Mouse (Mus musculus) heart, postnatal 0 days (tissue): ENCODE measurements around the gene Myo3b. TPM values are rescaled to one million over a fixed set of nuclear protein-coding genes. Genes with fewer than 3 reads are reported as not detected.
A peak's percentile ranks its signal among the peaks of the same experiment; 100 is the strongest.

Experiments used
- ATAC-seq: fragments of 200-750 bp; cut with Nextera tagmentation; 2 replicates; pipeline ENCODE4 v1.8.0; 2017; ENCODE audit warnings: low read depth, moderate number of reproducible peaks, moderate library complexity; ENCODE audit not compliant: insufficient read depth
- DNase-seq: peaks from one replicate; pipeline ENCODE4 v3.0.0-alpha.2; 2016; ENCODE audit warnings: low spot score
- H3K27ac ChIP-seq: fragments of 300-500 bp; sonication (generic); 2 replicates; pipeline ENCODE4 v1.5.1; 2014; ENCODE audit warnings: low read depth, mild to moderate bottlenecking
- H3K27me3 ChIP-seq: fragments of 300-500 bp; sonication (generic); 2 replicates; pipeline ENCODE4 v1.6.1; 2014; ENCODE audit warnings: low read length, mixed read lengths; ENCODE audit not compliant: control insufficient read depth, insufficient read depth
- H3K36me3 ChIP-seq: fragments of 300-500 bp; sonication (generic); replicated peaks from 2 replicates; pipeline ENCODE4 v1.6.1; 2014; ENCODE audit warnings: low read length, mixed read lengths; ENCODE audit not compliant: control insufficient read depth, insufficient read depth
- H3K4me1 ChIP-seq: fragments of 300-500 bp; sonication (generic); 2 replicates; pipeline ENCODE4 v1.6.1; 2014; ENCODE audit warnings: antibody characterized with exemption; ENCODE audit not compliant: control insufficient read depth, insufficient read depth
- H3K4me2 ChIP-seq: fragments of 300-500 bp; sonication (generic); 2 replicates; pipeline ENCODE4 v1.6.1; 2014; ENCODE audit warnings: low read depth, mild to moderate bottlenecking, low read length, moderate library complexity
- H3K4me3 ChIP-seq: fragments of 300-500 bp; sonication (generic); 2 replicates; pipeline ENCODE4 v1.5.1; 2014; ENCODE audit warnings: low read depth, low read length
- H3K9ac ChIP-seq: fragments of 300-500 bp; sonication (generic); replicated peaks from 2 replicates; pipeline ENCODE4 v1.6.1; 2014; ENCODE audit warnings: low read depth, low read length, mixed read lengths
- H3K9me3 ChIP-seq: fragments of 300-500 bp; sonication (generic); replicated peaks from 2 replicates; pipeline ENCODE4 v1.6.1; 2016; ENCODE audit warnings: low read length; ENCODE audit not compliant: control insufficient read depth
- CTCF ChIP-seq: IDR thresholded peaks from 2 replicates; pipeline ENCODE4 v1.5.1; 2016; ENCODE audit warnings: antibody characterized with exemption, control low read depth, low read depth
- EP300 ChIP-seq: IDR thresholded peaks from 2 replicates; pipeline ENCODE4 v1.6.1; 2016; ENCODE audit warnings: antibody characterized with exemption, low read depth
- WGBS: fragments of 180-500 bp; shearing (Covaris S2); extraction: QIAGEN DNeasy Blood & Tissue Kit; methylation state at CpG from one replicate; pipeline ENCODE4 v1.1.7; 2014; 5-methylcytosine and 5-hydroxymethylcytosine counted together
- polyA plus RNA-seq: library from polyadenylated mRNA; unstranded; fragments of >200 nt; fragmentation: Nextera tagmentation; extraction: Ambion mirVana; gene quantifications from 2 replicates; pipeline ENCODE4 v1.2.1, GENCODE M21; 2015
- total RNA-seq: library from RNA; depleted of rRNA; stranded (reverse); fragments of >200 nt; gene quantifications from 2 replicates; pipeline ENCODE4 v1.2.3, GENCODE M21; 2014; ENCODE audit warnings: low replicate concordance

Gene Myo3b
- total and polyA plus RNA-seq, 2 experiments from 2014 or later = 0.04 to 0.15 TPM

GRCm38 (mm10) chr2:70025711-70026110, 13.2 kb upstream of the Myo3b start:
- Histone ChIP-seq H3K9ac (no peak overlapping the region), H3K36me3 (peaks cover 29% of the 10 kb centered on the region), H3K4me2 (no peak overlapping the region), H3K4me1 (no peaks in the 10 kb centered on the region), H3K27me3 (no peaks in the 10 kb centered on the region), H3K9me3 (peaks cover 6% of the 10 kb centered on the region; the same call in 1 of the 2 replicates), H3K4me3 (no peak overlapping the region), H3K27ac (no peak overlapping the region)
- 87% methylated on average over 5 of the region's 5 CpGs for WGBS
- ATAC-seq (no peak), DNase-seq (no peak)
- TF ChIP-seq EP300 (no peak), CTCF (no peak)

- TF ChIP-seq CTCF (no peak), EP300 (no peak)
- peaks cover 6% of the 10 kb centered on the region; the same call in 1 of the 2 replicates for H3K9me3 ChIP-seq
- ATAC-seq (no peak), DNase-seq (no peak)
- no peak overlapping the region for H3K27ac ChIP-seq
- no peaks in the 10 kb centered on the region for H3K27me3 ChIP-seq
- WGBS = 74% methylated on average over 2 of the region's 2 CpGs
- no peak overlapping the region for H3K4me3 ChIP-seq
- H3K9ac ChIP-seq = no peak overlapping the region
- no peaks in the 10 kb centered on the region for H3K4me1 ChIP-seq
- H3K4me2 ChIP-seq = no peak overlapping the region
- H3K36me3 ChIP-seq = no peaks in the 10 kb centered on the region
Measured at GRCm38 (mm10) chr2:70031472-70031871, 7.5 kb upstream of the Myo3b start.

DNA sequence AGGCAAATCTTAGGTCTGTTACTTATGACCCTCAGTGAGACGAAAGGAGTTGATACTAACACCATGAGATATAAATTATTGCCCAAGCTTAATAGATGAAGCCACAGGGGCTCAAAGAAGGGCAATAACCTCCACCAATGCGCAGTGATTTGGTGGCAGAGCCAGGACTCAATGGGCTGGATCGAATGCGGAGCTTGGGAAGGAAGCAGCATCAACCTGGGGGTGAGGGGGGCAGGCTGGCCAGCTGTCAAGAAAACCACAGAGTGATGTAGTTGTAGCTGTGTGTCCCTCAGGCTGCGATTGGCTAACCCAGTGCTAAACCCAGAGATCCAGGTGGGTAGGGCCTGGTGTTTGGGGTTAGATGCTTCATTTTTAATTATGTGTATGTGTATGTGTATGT, 4.0 kb upstream of the Myo3b start:
- no peak for ATAC-seq
- no peaks in the 10 kb centered on the region for H3K36me3 ChIP-seq
- H3K9me3 ChIP-seq = no peaks in the 10 kb centered on the region
- H3K4me1 ChIP-seq = no peaks in the 10 kb centered on the region
- no peak for TF ChIP-seq CTCF
- no peak for TF ChIP-seq EP300
- no peak overlapping the region for H3K9ac ChIP-seq
- no peak for DNase-seq
- H3K27ac ChIP-seq = no peak overlapping the region
- 73% methylated on average over 5 of the region's 5 CpGs for WGBS
- H3K4me2 ChIP-seq = no peak overlapping the region
- H3K27me3 ChIP-seq = no peaks in the 10 kb centered on the region
- no peak overlapping the region for H3K4me3 ChIP-seq

- Histone ChIP-seq H3K27me3 (no peaks in the 10 kb centered on the region), H3K27ac (no peak overlapping the region), H3K4me3 (no peak overlapping the region), H3K4me2 (no peak overlapping the region), H3K4me1 (no peaks in the 10 kb centered on the region), H3K9ac (no peak overlapping the region), H3K9me3 (no peaks in the 10 kb centered on the region), H3K36me3 (no peaks in the 10 kb centered on the region)
- DNase-seq (no peak), ATAC-seq (no peak)
- TF ChIP-seq CTCF (no peak), EP300 (no peak)
- 65% methylated on average over 1 of the region's 1 CpGs for WGBS
Measured at GRCm38 (mm10) chr2:70035358-70035757, 3.6 kb upstream of the Myo3b start.

- no peak overlapping the region for H3K4me2 ChIP-seq
- ATAC-seq (no peak), DNase-seq (no peak)
- H3K4me1 ChIP-seq = no peaks in the 10 kb centered on the region
- H3K4me3 ChIP-seq = no peak overlapping the region
- H3K27me3 ChIP-seq = no peaks in the 10 kb centered on the region
- 71% methylated on average over 8 of the region's 8 CpGs for WGBS
- H3K27ac ChIP-seq = no peak overlapping the region
- H3K9me3 ChIP-seq = no peaks in the 10 kb centered on the region
- no peaks in the 10 kb centered on the region for H3K36me3 ChIP-seq
- TF ChIP-seq CTCF = peak; percentile 29
- TF ChIP-seq EP300 = no peak
- H3K9ac ChIP-seq = no peak overlapping the region
Measured at GRCm38 (mm10) chr2:70037221-70037620, 1.7 kb upstream of the Myo3b start.

DNA sequence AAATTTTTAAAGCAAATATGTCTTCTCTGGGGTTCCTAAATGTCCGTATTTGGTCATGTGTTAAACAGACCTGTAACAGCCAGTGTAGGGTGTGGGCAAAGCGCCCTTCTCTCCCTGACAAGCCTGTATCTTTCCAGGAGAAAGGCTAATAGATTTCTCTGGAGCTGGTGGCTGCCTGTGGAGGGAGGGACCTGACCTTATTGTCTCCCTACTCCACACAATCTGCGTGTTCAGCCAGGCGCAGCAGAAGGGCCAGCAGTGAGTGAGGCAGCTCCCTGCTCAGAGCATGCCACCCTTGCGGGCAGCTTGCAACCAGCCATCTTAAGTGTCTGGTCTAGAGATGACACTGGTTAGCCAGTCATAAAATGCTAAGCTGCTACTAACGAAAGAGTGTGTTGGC, 5.5 kb downstream of the Myo3b start:
- no peak overlapping the region for H3K4me2 ChIP-seq
- H3K27ac ChIP-seq = no peak overlapping the region
- no peak for TF ChIP-seq EP300
- TF ChIP-seq CTCF = no peak
- ATAC-seq (no peak), DNase-seq (no peak)
- WGBS = 59% methylated on average over 6 of the region's 6 CpGs
- H3K27me3 ChIP-seq = no peaks in the 10 kb centered on the region
- no peak overlapping the region for H3K9ac ChIP-seq
- no peaks in the 10 kb centered on the region for H3K36me3 ChIP-seq
- H3K4me3 ChIP-seq = no peak overlapping the region
- no peaks in the 10 kb centered on the region for H3K9me3 ChIP-seq
- no peaks in the 10 kb centered on the region for H3K4me1 ChIP-seq
